Mouse (Mus musculus) stomach, embryonic 16.5 days (tissue): ENCODE data around the gene Shisa7. TPM values are rescaled to one million over a fixed set of nuclear protein-coding genes. Genes with fewer than 3 reads are reported as not detected.
"Not testable (repeated sequence)": the region's sequence is repeated elsewhere in the genome, so short reads cannot be mapped to it uniquely, and the experiment has no call there.

Source experiments
- ATAC-seq: fragments of 200-750 bp; cut with Nextera tagmentation; 2 replicates; pipeline ENCODE4 v1.8.0; 2017; ENCODE audit warnings: moderate number of reproducible peaks, moderate TSS enrichment; ENCODE audit not compliant: insufficient read depth, low FRiP score
- H3K27ac ChIP-seq: fragments of 300-500 bp; sonication (generic); 2 replicates; pipeline ENCODE4 v1.5.1; 2014; ENCODE audit warnings: low read length
- H3K27me3 ChIP-seq: fragments of 300-500 bp; sonication (generic); 2 replicates; pipeline ENCODE4 v1.6.1; 2014; ENCODE audit warnings: low read length, control low read depth, mixed read lengths; ENCODE audit not compliant: control insufficient read depth, insufficient read depth
- H3K36me3 ChIP-seq: fragments of 300-500 bp; sonication (generic); 2 replicates; pipeline ENCODE4 v1.6.1; 2014; ENCODE audit warnings: low read length; ENCODE audit not compliant: control insufficient read depth, insufficient read depth
- H3K4me1 ChIP-seq: fragments of 300-500 bp; sonication (generic); 2 replicates; pipeline ENCODE4 v1.6.1; 2014; ENCODE audit warnings: low read length, control low read depth, mixed read lengths; ENCODE audit not compliant: control insufficient read depth, insufficient read depth
- H3K4me2 ChIP-seq: fragments of 300-500 bp; sonication (generic); 2 replicates; pipeline ENCODE4 v1.6.1; 2014; ENCODE audit warnings: low read depth, low read length, mixed read lengths
- H3K4me3 ChIP-seq: fragments of 300-500 bp; sonication (generic); replicated peaks from 2 replicates; pipeline ENCODE4 v1.5.1; 2014; ENCODE audit warnings: mild to moderate bottlenecking, low read length
- H3K9ac ChIP-seq: fragments of 300-500 bp; sonication (generic); 2 replicates; pipeline ENCODE4 v1.6.1; 2014; ENCODE audit warnings: low read length
- H3K9me3 ChIP-seq: fragments of 300-500 bp; sonication (generic); replicated peaks from 2 replicates; pipeline ENCODE4 v1.6.1; 2016; ENCODE audit warnings: low read length, control low read depth; ENCODE audit not compliant: control insufficient read depth
- WGBS: fragments of 180-500 bp; shearing (Covaris S2); extraction: QIAGEN DNeasy Blood & Tissue Kit; methylation state at CpG from one replicate; pipeline ENCODE4 v1.1.7; 2014; 5-methylcytosine and 5-hydroxymethylcytosine counted together
- polyA plus RNA-seq: library from polyadenylated mRNA; unstranded; fragments of >200 nt; fragmentation: Nextera tagmentation; extraction: Ambion mirVana; gene quantifications from 2 replicates; pipeline ENCODE4 v1.2.1, GENCODE M21; 2015

Shisa7 gene
- polyA plus RNA-seq, 1 experiment from 2014 or later = 0.49 TPM

- Histone ChIP-seq H3K4me3 (peak overlapping the region; percentile 96), H3K9ac (peak overlapping the region; percentile 99), H3K36me3 (peaks cover 20% of the 10 kb centered on the region), H3K4me2 (peak overlapping the region; percentile 74), H3K27me3 (no peaks in the 10 kb centered on the region), H3K9me3 (no peaks in the 10 kb centered on the region), H3K4me1 (peaks cover 16% of the 10 kb centered on the region; the same call in 1 of the 2 replicates), H3K27ac (peak overlapping the region; percentile 96)
- no peak for ATAC-seq
- 33% methylated on average over 4 of the region's 4 CpGs for WGBS
Observed at GRCm38 (mm10) chr7:4793674-4794073, 50.8 kb downstream of the Shisa7 start.

GRCm38 (mm10) chr7:4793248-4793647 is 51.2 kb downstream of the Shisa7 start:
- H3K4me1 ChIP-seq = peaks cover 20% of the 10 kb centered on the region
- H3K4me3 ChIP-seq = peak overlapping the region; percentile 96
- H3K36me3 ChIP-seq = peaks cover 20% of the 10 kb centered on the region
- WGBS = under 1% methylated on average over 31 of the region's 31 CpGs
- peak overlapping the region; percentile 99 for H3K9ac ChIP-seq
- H3K27me3 ChIP-seq, ATAC-seq, H3K9me3 ChIP-seq: not testable (repeated sequence)
- H3K4me2 ChIP-seq = peak overlapping the region; percentile 74
- peak overlapping the region; percentile 96 for H3K27ac ChIP-seq

DNA sequence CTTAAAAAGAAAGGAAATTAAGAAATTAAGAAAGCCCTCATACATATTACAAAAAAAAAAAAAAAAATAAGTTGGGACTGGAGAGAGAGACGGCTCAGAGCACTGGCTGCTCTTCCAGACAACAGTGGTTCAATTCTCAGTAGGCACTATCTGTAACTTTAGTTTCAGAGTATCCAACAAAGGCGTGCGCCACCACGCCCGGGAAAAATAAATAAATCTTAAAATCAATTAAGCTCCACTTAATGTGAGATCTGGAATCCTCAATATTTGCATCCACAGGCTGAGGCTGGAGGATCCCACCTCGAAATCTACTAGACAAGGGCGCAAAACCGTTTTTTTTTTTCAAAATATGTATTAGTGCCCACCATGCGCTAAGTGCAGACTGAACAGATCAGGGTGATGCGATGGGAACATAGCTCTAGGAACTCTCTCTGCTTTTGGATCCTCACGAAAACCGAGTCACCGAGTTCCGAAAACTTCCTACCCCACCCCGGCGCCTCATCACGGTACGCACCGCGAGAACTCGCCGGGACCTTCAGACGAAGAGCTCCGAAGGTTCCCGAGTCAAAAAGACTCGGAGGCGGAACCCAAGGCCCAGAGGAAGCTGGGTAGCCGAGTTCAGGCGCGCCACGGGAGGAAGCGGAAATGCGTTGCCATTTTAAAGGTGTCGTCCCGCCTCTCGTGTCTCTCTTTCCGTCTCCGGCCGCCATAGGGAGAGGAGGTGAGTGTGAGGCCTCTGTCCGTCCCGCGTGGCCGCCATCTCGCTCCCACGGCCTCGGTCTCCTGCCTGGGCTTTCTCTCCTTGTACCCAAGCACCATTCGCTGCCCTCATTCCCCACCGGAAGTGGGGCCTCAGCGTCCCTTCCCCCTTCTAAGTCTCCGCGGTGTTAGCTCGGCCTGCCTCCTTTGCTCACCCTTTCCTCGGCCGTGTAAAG is 52.0 kb downstream of the Shisa7 start, which contains the start of gene Rpl28:
TSS of gene Rpl28 (plus strand) at position 597 of the 935 bp plus-strand sequence.
- Histone ChIP-seq H3K4me3 (peak within 1 kb of the TSS; percentile 96), H3K9ac (peak within 1 kb of the TSS; percentile 99), H3K9me3 (no peaks in the 10 kb centered on the region), H3K36me3 (peaks cover 20% of the 10 kb centered on the region), H3K27me3 (no peaks in the 10 kb centered on the region), H3K27ac (peak within 1 kb of the TSS; percentile 96), H3K4me1 (peaks cover 21% of the 10 kb centered on the region), H3K4me2 (peak within 1 kb of the TSS; percentile 74)
- WGBS = under 1% methylated on average over 54 of the region's 54 CpGs
- peak; percentile 90 for ATAC-seq

GRCm38 (mm10) chr7:4789436-4789935 is 55.0 kb downstream of the Shisa7 start, which contains the start of gene Tmem238:
Gene Tmem238 (minus strand): TSS chr7:4789656.
- whole genome bisulfite sequencing = 7% methylated on average over 40 of the region's 40 CpGs
- peak; percentile 70 for ATAC-seq
- Histone ChIP-seq H3K4me2 (peak within 1 kb of the TSS; percentile 93), H3K36me3 (peaks cover 6% of the 10 kb centered on the region; the same call in 1 of the 2 replicates), H3K9me3 (no peaks in the 10 kb centered on the region), H3K4me1 (peaks cover 15% of the 10 kb centered on the region), H3K9ac (peak within 1 kb of the TSS; percentile 84), H3K4me3 (peak within 1 kb of the TSS; percentile 72), H3K27ac (peak within 1 kb of the TSS; percentile 89), H3K27me3 (no peaks in the 10 kb centered on the region)

DNA sequence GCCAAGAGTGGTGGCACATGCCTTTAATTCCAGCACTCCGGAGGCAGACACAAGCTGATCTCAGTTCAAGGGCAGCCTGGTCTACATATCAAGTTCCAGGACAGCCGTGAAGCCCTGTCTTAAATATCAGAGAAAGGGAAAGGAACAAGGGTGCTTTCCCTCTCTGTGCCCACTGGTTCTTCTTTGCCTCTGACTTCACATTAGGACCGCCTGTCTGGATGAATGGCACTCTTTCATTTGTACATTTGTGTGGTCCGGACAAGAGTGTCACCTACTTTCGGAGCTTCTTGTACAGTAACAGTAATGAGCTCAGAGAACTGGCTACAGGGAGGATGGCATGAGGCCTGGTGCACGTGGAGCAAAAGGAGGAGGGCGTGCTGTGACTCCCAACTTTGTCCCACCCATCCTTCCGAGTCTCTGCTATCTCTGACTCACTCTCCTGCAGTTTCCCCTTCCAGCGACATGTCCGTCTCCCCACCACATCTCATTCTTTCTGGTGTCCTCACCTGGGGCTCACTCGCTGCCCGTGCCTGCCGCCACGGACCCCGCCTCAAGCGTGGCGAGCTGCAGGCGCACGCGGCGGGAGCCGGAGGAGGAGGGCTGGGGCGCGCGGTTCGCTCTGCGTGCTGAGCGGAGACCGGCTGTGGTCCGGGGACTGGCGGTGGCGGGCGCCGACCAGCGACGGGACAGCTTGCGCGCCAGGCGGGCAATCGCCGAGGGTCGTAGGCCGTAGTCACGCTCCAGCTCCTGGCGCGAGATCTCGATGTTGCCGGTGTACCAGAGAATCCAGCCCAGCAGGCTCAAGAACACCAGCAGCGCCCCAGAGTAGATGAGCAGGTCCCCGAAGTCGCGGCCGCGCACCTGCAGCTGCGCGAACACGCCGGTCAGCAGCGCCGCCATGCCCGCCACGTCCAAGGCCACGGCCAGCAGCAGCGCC is 55.7 kb downstream of the Shisa7 start:
- Histone ChIP-seq H3K4me3 (peak overlapping the region; percentile 72), H3K4me1 (peaks cover 8% of the 10 kb centered on the region), H3K27me3 (no peaks in the 10 kb centered on the region), H3K4me2 (peak overlapping the region; percentile 93), H3K9ac (peak overlapping the region; percentile 84), H3K36me3 (no peaks in the 10 kb centered on the region), H3K9me3 (no peaks in the 10 kb centered on the region), H3K27ac (peak overlapping the region; percentile 89)
- WGBS = 2% methylated on average over 64 of the region's 64 CpGs
- peak; percentile 26; the same call in 1 of the 2 replicates for ATAC-seq

- Histone ChIP-seq H3K27me3 (peaks cover 6% of the 10 kb centered on the region), H3K9me3 (no peaks in the 10 kb centered on the region), H3K4me3 (no peak overlapping the region), H3K4me1 (peaks cover 17% of the 10 kb centered on the region), H3K36me3 (no peaks in the 10 kb centered on the region), H3K27ac (no peak overlapping the region), H3K4me2 (no peak overlapping the region), H3K9ac (no peak overlapping the region)
- 76% methylated on average over 14 of the region's 14 CpGs for WGBS
- no peak for ATAC-seq
Observed at GRCm38 (mm10) chr7:4783667-4784268, 60.7 kb downstream of the Shisa7 start.

DNA sequence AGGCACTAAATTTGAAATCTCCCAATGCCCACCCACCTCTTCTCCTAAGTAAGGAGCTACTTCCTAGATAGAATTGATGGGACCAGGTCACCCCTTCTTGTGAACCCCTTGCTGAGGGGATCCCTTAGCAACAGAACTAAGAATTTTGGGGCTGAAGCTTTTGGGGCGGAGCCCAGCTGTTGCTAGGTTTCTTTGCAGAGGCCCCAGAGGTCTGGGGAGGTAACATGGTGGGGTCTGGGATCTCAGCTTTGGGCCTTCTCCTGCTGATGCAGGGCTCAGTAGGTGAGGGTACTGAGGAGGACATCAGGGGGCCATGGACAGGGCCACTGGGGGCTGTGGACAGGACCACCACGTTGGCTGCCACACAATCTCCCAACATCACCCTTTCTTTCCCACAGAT is 61.7 kb downstream of the Shisa7 start, which contains the start of the genes Il11 and Tmem190:
TSS of gene Il11 (minus strand) at position 101 of the 400 bp plus-strand sequence.
TSS of gene Tmem190 (plus strand) at position 179 of the 400 bp plus-strand sequence.
- Histone ChIP-seq H3K4me2 (no peak within 1 kb of the TSS), H3K4me3 (no peak within 1 kb of the TSS), H3K27ac (no peak within 1 kb of the TSS), H3K9me3 (no peaks in the 10 kb centered on the region), H3K27me3 (peaks cover 16% of the 10 kb centered on the region), H3K36me3 (no peaks in the 10 kb centered on the region), H3K4me1 (peaks cover 14% of the 10 kb centered on the region), H3K9ac (0 out of 2 replicates have a peak within 1 kb of the TSS, but pooled peaks have one; percentile 18)
- no peak for ATAC-seq
- WGBS = 67% methylated on average over 2 of the region's 2 CpGs

DNA sequence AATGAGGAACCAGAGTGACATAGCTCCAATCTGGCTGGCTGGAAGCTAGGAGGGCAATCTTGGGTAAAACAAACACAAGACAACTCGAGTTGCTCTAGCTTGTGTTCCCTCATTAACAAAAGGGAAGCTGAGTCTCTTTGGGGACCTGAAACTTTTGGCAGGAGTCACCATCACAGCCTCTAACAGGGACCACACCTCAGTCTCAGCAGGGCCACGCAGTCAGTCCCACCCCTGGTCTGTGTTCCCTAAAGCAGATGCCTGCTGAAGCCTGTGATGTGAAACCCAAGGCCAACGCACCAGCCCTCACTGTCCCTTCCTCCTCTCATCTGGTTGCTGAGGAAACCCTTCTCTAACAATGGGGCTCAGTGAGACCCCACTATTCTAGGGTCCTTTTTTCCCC is 62.4 kb downstream of the Shisa7 start:
- no peak overlapping the region for H3K9ac ChIP-seq
- H3K4me2 ChIP-seq = no peak overlapping the region
- H3K36me3 ChIP-seq = no peaks in the 10 kb centered on the region
- 44% methylated on average over 3 of the region's 3 CpGs for WGBS
- ATAC-seq = no peak
- no peak overlapping the region for H3K27ac ChIP-seq
- peaks cover 22% of the 10 kb centered on the region for H3K27me3 ChIP-seq
- H3K9me3 ChIP-seq = no peaks in the 10 kb centered on the region
- H3K4me1 ChIP-seq = peaks cover 21% of the 10 kb centered on the region
- H3K4me3 ChIP-seq = no peak overlapping the region
